Mouse (Mus musculus) brain, adult 2 months (tissue): ENCODE measurements around the gene Tbx19.

Source experiments
- DNase-seq: peaks from one replicate; pipeline ENCODE4 v3.0.0; 2011; ENCODE audit warnings: low read depth, low spot score

Tbx19 gene

GRCm38 (mm10) chr1:165185116-165185515, 24.5 kb upstream of the Tbx19 start:
- peak; percentile 45 for DNase-seq

DNA sequence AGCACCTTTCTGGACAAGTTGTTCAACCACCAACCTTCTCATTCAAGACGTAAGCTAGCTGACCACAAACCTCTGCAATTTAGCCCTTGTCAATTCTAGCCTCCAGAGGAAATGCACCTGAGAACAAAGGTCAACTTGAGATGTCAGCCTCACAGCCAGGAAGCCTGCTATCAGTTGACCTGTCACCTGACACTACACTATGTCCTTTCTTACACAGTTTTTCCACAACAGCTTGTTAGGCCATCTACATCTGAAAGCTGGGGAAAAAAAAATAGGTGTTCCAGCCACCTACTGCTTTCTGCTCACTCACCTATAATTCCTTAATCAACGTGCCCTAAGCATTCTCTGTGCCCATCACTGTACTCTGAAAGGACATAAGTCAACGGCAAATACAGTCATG, 23.6 kb upstream of the Tbx19 start:
- no peak for DNase-seq

DNA sequence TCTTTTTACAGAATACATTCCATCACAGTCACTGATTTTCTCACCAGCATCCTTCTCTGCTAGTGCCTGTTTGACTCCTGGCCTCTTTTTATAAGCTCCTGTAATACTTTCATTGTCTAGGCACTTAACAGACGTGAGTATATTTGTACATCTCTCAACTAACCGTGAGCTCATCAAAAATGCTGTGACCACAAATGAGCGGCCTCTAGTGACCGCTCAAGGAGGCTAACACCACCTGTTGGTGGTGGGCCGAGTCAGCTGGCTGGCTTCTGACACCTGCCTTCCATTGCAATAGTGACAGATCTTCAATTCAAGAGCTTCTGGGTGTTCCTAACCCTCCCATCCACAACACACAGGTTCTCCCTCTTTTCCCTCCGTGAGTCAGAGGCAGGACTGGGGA, 22.8 kb upstream of the Tbx19 start:
- no peak for DNase-seq

DNA sequence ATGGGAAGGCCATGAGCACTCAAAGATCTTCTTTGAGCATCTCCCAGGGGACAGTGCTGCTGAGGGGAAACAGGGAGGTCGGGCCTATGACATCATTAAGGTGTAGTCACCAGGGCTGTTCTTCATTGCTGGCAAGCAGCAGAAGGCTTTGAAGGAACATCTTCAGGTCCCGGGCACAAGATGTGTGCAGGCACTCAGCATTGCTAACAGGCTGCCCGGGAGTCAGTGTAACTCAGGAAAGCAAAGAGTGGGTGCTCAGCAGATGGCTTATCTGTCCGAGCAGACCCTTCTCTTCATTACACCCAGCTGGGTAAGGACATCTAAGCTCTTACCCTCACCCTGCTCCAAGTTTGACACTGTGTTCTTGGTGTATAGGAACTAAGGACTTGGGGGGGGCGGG, 18.7 kb upstream of the Tbx19 start:
- DNase-seq, result no peak

DNA sequence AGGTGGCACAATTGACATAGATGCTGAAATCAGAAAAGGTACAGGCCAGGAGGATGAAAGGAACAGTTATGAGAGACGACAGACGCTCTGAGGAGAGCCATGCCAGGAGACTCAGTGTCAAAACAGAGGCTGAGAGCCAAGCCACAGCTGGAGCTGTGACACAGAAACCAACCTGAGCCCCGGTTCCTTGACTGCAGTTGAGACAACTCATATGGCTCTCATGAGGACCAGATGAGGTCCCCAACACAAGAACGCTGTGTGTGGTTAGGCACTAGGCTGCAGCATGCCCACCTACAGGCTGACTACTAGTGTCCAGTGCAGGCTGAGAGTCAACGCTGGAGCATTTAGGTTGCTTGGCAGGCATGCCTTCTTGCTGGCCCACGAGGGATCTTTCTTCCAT, 17.5 kb upstream of the Tbx19 start:
- no peak for DNase-seq

DNA sequence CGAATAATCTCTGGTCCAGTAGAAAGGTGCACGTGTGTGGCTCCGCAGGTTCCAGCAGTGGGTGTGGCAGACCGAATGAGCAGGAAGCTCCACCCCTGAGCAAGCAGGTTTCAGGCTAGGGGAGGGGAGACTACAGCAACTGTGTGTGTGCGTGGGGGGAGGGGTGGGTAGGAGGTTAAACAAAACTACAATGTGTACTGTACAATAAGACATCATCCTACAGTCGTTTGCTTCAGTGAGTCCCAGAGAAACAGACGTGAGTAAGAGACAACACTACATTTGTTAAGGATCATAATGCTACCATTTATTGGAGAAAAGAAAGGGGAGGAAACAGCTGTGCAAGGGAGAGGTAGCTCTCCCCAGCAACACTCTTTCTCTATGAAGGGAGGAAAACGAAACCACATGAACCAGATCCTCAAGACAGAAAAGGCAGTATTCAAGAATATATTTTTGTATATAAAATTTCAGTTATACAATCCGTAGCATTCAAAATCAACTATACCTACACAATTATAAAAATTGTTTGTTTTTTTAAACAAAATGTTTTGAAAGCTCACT, 13.6 kb upstream of the Tbx19 start:
- no peak for DNase-seq

GRCm38 (mm10) chr1:165171277-165171676, 10.7 kb upstream of the Tbx19 start:
- DNase-seq, result no peak

DNA sequence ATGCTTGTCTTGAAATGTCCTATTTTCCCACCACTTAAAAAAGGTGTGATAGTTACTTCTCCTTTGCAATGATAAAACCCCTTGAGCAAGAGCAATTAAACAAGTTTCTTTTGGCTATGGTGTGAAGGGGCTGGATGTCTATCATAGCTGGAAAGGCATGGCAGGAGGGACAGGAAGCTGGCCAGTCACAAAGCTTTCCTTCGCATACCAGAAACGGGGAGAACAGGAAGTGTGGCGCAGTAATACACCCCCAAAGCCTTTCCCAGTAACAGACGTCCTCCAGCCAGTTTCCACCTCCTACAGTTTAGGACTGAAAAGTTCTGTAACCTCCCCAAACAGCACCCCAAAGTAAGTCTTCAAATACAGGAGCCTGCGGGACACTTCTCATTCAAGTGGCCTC, 9.6 kb upstream of the Tbx19 start:
- DNase-seq, result no peak

DNA sequence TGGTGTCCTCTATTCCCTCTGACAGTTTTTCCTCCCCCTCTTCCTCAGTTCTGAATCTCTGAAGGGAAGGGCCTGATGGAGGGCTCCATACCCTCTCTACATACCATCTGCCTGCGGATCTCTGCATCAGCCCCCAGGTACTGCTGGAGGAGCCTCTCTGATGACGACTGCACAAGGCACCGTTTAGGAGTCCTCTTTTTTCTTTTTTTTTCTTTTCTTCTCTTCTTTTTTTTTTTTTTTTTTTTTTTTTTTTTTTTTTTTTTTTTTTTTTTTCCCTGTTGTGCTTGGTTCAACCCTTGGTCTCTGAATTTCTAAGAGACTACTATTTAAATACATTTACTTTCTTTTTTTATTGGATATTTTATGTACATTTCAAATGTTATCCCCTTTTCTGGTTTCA, 8.9 kb upstream of the Tbx19 start:
- DNase-seq, result no peak

DNA sequence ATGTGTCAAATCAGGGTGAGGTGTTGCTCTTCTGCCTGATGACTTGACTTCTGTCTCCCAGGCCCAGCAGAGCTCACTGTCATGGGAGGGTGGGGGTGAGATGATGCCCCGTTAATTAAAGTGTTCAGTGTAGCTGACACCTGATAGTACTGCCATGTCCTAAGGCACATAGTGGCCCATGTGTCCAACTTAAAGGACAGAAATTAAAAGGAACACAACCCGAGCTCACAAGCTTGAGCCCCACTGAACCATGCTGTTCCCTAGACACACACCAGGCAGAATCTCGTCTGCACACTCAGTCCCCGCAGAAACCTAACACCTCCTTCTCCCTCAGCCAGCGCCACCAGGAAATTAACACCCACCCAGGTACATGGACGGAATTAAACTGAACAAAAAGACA, 4.3 kb upstream of the Tbx19 start:
- no peak for DNase-seq

- no peak for DNase-seq
These were observed 1.7 kb downstream of the Tbx19 start for GRCm38 (mm10) chr1:165158841-165159240.

GRCm38 (mm10) chr1:165154162-165154561, 6.4 kb downstream of the Tbx19 start:
- no peak for DNase-seq

GRCm38 (mm10) chr1:165151216-165151615, 9.4 kb downstream of the Tbx19 start:
- no peak for DNase-seq

GRCm38 (mm10) chr1:165142343-165142916, 18.1 kb downstream of the Tbx19 start:
- DNase-seq, result no peak

DNA sequence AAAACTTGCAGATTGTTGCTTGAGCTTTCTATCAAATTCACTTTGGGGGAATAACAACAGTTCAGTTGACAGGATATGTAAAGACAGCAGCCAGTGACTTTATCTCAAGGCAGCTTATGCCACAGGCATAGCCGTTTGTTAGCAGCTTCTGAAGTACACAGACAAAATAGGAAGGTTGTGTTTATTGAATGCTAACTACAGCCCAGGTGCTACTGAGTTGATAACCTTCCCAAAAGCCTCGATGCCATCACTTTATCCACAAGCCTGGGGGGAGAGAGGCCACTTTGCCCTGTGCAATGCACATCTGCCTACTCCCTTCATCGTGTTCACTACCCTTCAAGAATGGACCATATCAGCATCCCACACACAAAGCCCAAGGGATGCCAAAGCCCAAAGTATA, 20.3 kb downstream of the Tbx19 start:
- no peak for DNase-seq

GRCm38 (mm10) chr1:165133858-165134257, 26.7 kb downstream of the Tbx19 start:
- no peak for DNase-seq

DNA sequence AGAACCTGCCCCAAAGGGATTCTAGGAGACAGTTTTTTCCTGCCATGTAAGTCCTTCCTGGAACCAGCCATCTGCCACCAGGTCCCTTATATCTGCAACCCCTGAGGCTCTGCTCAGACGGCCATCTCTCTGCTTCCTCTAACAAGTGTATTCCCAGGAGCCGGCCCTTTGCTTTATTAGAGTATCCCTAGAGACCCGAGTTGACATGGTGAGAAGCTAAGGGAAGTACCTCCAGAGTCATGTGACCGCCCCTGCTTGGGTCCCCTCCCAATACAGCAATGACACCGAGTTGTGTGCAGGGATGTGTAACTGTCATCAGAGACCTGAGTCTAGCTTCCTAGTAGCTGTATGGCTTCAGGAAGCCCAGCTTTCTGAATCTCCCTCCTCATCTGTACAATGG, 27.3 kb downstream of the Tbx19 start:
- no peak for DNase-seq

- DNase-seq, result peak; percentile 94
These were observed 28.2 kb downstream of the Tbx19 start for GRCm38 (mm10) chr1:165132187-165132877.

DNA sequence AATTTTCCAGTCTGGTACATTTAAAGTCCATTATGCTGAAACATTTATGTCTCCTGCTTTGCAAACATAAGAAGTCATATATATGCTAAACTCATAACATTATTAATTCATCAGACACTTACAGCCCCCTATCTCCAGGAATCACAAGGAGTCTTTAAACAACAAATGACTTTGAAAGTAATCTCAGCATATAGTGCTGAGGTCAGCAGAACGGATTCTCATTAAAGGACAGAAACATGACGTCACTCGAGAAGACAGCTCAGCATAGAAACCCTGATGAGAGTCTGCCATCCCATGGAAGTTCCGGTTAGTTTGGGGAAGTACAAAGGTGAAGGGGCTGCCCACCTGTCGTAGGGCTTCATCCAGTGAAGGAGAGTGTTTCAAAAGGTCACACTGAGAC, 31.0 kb downstream of the Tbx19 start:
- DNase-seq, result no peak

DNA sequence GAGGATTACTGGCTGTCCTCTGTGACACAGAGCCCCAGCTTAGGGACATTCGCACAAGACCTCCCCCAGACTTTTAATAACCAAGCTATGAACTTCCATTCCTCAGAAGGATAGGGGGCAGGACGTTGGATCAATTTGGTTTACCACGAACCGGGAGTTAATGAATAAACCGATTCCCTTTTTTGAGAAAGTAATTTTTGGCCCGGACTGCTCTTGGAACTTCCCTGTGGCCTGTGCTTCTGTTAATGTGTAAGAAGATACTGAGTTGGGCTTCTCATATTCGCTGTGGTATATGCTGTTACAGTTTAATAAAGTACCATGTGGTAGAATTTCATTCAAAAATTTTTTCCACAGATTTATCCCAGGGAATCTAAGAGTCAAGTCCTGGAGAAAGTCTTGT, 39.5 kb downstream of the Tbx19 start:
- DNase-seq, result no peak

DNA sequence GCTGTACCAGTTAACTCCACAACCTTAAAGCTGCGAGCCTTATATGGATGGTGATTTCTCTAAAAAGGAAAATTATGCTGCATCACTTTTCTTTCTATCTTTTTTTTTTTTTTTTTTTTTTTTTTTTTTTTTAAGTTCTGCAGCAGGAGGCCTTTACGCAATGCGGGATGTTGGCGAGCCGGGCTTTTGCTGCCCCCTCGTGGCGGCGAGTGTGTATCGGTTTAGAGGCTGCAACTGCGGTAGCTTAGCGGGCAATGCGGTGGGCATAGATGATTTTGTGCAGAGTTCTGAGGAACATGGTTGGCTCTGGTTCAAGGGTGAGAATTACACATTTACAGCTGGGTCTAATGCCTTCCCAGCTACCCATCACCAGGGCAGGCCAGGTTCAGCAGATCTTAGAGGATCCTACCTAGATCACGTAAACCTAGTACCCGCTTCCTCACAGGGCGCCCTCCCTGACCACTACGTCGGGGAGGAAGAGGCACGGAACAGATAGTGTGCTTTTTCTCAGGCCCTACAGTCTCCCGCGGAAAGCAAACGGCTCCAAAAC, 40.1 kb downstream of the Tbx19 start:
- peak; percentile 90 for DNase-seq

- DNase-seq, result peak; percentile 26
These were observed 40.8 kb downstream of the Tbx19 start for GRCm38 (mm10) chr1:165119760-165120159.
